Mouse (Mus musculus) MEL (cell line): ENCODE results near the gene Psrc1. TPM values are rescaled to one million over a fixed set of nuclear protein-coding genes. Genes with fewer than 3 reads are reported as not detected.

ENCODE experiments used
- DNase-seq: peaks from one replicate; pipeline ENCODE4 v3.0.0; 2011; ENCODE audit warnings: low read depth, low spot score
- H3K27ac ChIP-seq: 2 replicates; pipeline ENCODE4 v1.5.1; 2012; ENCODE audit warnings: low read depth, mild to moderate bottlenecking, control low read depth, low read length, moderate library complexity; ENCODE audit not compliant: control insufficient read depth
- H3K27me3 ChIP-seq, 2 experiments: fragments of 150-350 bp in 1 of 2; sonication (generic) in 1 of 2; 2 replicates each; pipeline ENCODE4 v1.6.1; 2012; ENCODE audit warnings: low read length in 2 of 2, mild to moderate bottlenecking in 2 of 2, improper control_type of control experiment in 1 of 2, moderate library complexity in 1 of 2; ENCODE audit not compliant: insufficient read depth in 2 of 2, control insufficient read depth in 1 of 2
- H3K36me3 ChIP-seq, 2 experiments: 2 replicates each; pipeline ENCODE4 v1.6.1; 2012 to 2014; ENCODE audit warnings: low read length in 2 of 2, improper control_type of control experiment in 1 of 2, inconsistent platforms in 1 of 2, mild to moderate bottlenecking in 1 of 2; ENCODE audit not compliant: insufficient read depth in 2 of 2, control insufficient read depth in 1 of 2
- H3K4me1 ChIP-seq, 2 experiments: fragments of 150-350 bp in 1 of 2; sonication (generic) in 1 of 2; 2 replicates each; pipeline ENCODE4 v1.6.1; 2012; ENCODE audit warnings: low read length in 2 of 2, improper control_type of control experiment in 1 of 2, mild to moderate bottlenecking in 1 of 2; ENCODE audit not compliant: insufficient read depth in 2 of 2, control insufficient read depth in 1 of 2
- H3K4me3 ChIP-seq, 2 experiments: fragments of 150-350 bp in 1 of 2; sonication (generic) in 1 of 2; 2 replicates each; pipeline ENCODE4 v1.5.1; 2012; ENCODE audit warnings: low read depth in 2 of 2, low read length in 2 of 2, mild to moderate bottlenecking in 2 of 2, moderate library complexity in 2 of 2, control low read depth in 1 of 2, improper control_type of control experiment in 1 of 2; ENCODE audit not compliant: control insufficient read depth in 1 of 2, insufficient read depth in 1 of 2
- H3K79me2 ChIP-seq: 2 replicates; pipeline ENCODE4 v1.6.1; 2012; ENCODE audit warnings: mild to moderate bottlenecking, low read length, moderate library complexity; ENCODE audit not compliant: control insufficient read depth, poor library complexity, insufficient read depth
- H3K9ac ChIP-seq: 2 replicates; pipeline ENCODE4 v1.6.1; 2012; ENCODE audit warnings: low read depth, mild to moderate bottlenecking, control low read depth, low read length, moderate library complexity; ENCODE audit not compliant: control insufficient read depth, poor library complexity, severe bottlenecking
- H3K9me3 ChIP-seq: fragments of 150-350 bp; sonication (generic); replicated peaks from 2 replicates; pipeline ENCODE4 v1.6.1; 2012; ENCODE audit warnings: mild to moderate bottlenecking, low read length, improper control_type of control experiment, moderate library complexity; ENCODE audit not compliant: insufficient read depth
- CHD2 ChIP-seq: IDR thresholded peaks from 2 replicates; pipeline ENCODE4 v1.6.1; 2011; ENCODE audit warnings: low read length, improper control_type of control experiment
- GATA1 ChIP-seq: IDR thresholded peaks from 2 replicates; pipeline ENCODE4 v1.6.1; 2011; ENCODE audit warnings: low read depth, low read length, improper control_type of control experiment
- HCFC1 ChIP-seq: IDR thresholded peaks from 2 replicates; pipeline ENCODE4 v1.6.1; 2012; ENCODE audit warnings: low read depth, mild to moderate bottlenecking, inconsistent platforms, low read length, improper control_type of control experiment, moderate library complexity
- JUND ChIP-seq: IDR thresholded peaks from 2 replicates; pipeline ENCODE4 v1.6.1; 2011; ENCODE audit warnings: low read depth, mild to moderate bottlenecking, improper control_type of control experiment, low read length
- KAT2A ChIP-seq: conservative IDR thresholded peaks from 2 replicates; pipeline ENCODE4 v1.6.1; 2012; ENCODE audit warnings: low read depth, low read length, improper control_type of control experiment, inconsistent platforms
- MAFK ChIP-seq: IDR thresholded peaks from 2 replicates; pipeline ENCODE4 v1.6.1; 2011; ENCODE audit warnings: low read depth, mild to moderate bottlenecking, low read length, improper control_type of control experiment, borderline replicate concordance
- MAX ChIP-seq: IDR thresholded peaks from 2 replicates; pipeline ENCODE4 v1.6.1; 2011; ENCODE audit warnings: low read length, improper control_type of control experiment
- MAZ ChIP-seq: IDR thresholded peaks from 2 replicates; pipeline ENCODE4 v1.6.1; 2012; ENCODE audit warnings: low read depth, mild to moderate bottlenecking, inconsistent platforms, low read length, improper control_type of control experiment
- MEF2A ChIP-seq: IDR thresholded peaks from 2 replicates; pipeline ENCODE4 v1.6.1; 2014; ENCODE audit warnings: low read depth, mild to moderate bottlenecking, inconsistent platforms, low read length, improper control_type of control experiment; ENCODE audit not compliant: poor library complexity, insufficient replicate concordance, severe bottlenecking; ENCODE audit errors: extremely low read depth
- MXI1 ChIP-seq: IDR thresholded peaks from 2 replicates; pipeline ENCODE4 v1.6.1; 2011; ENCODE audit warnings: mild to moderate bottlenecking, low read depth, low read length, improper control_type of control experiment
- MYB ChIP-seq: IDR thresholded peaks from 2 replicates; pipeline ENCODE4 v1.6.1; 2011; ENCODE audit warnings: mild to moderate bottlenecking, low read depth, low read length, improper control_type of control experiment
- MYC ChIP-seq: IDR thresholded peaks from 2 replicates; pipeline ENCODE4 v1.6.1; 2011; ENCODE audit warnings: low read depth, mild to moderate bottlenecking, low read length, improper control_type of control experiment, moderate library complexity
- NRF1 ChIP-seq: IDR thresholded peaks from 2 replicates; pipeline ENCODE4 v1.6.1; 2014; ENCODE audit warnings: low read depth, mild to moderate bottlenecking, inconsistent platforms, low read length, improper control_type of control experiment, moderate library complexity; ENCODE audit not compliant: poor library complexity, insufficient read depth, severe bottlenecking
- POLR2A ChIP-seq, 2 experiments: IDR thresholded peaks; 2 replicates each; pipeline ENCODE4 v1.6.1; 2011 to 2012; ENCODE audit warnings: low read length in 2 of 2, mild to moderate bottlenecking in 2 of 2, control low read depth in 1 of 2, improper control_type of control experiment in 1 of 2, low read depth in 1 of 2, moderate library complexity in 1 of 2; ENCODE audit not compliant: control insufficient read depth in 1 of 2, insufficient read depth in 1 of 2, poor library complexity in 1 of 2
- RAD21 ChIP-seq: IDR thresholded peaks from 2 replicates; pipeline ENCODE4 v1.6.1; 2011; ENCODE audit warnings: mild to moderate bottlenecking, low read depth, low read length, improper control_type of control experiment
- RCOR1 ChIP-seq: IDR thresholded peaks from 2 replicates; pipeline ENCODE4 v1.6.1; 2012; ENCODE audit warnings: low read depth, mild to moderate bottlenecking, inconsistent platforms, low read length, improper control_type of control experiment
- SIN3A ChIP-seq: IDR thresholded peaks from 2 replicates; pipeline ENCODE4 v1.6.1; 2012; ENCODE audit warnings: low read length, improper control_type of control experiment, inconsistent platforms
- SMC3 ChIP-seq: IDR thresholded peaks from 2 replicates; pipeline ENCODE4 v1.6.1; 2011; ENCODE audit warnings: low read depth, low read length, improper control_type of control experiment
- TAL1 ChIP-seq: IDR thresholded peaks from 2 replicates; pipeline ENCODE4 v1.6.1; 2012; ENCODE audit warnings: mild to moderate bottlenecking, inconsistent platforms, low read length, moderate library complexity, mixed read lengths
- TCF12 ChIP-seq: IDR thresholded peaks from 2 replicates; pipeline ENCODE4 v1.6.1; 2014; ENCODE audit warnings: low read depth, mild to moderate bottlenecking, inconsistent platforms, low read length, improper control_type of control experiment, moderate library complexity
- UBTF ChIP-seq: IDR thresholded peaks from 2 replicates; pipeline ENCODE4 v1.6.1; 2012; ENCODE audit warnings: low read depth, mild to moderate bottlenecking, inconsistent platforms, low read length, improper control_type of control experiment, moderate library complexity, borderline replicate concordance; ENCODE audit not compliant: insufficient read depth
- USF1 ChIP-seq: IDR thresholded peaks from 2 replicates; pipeline ENCODE4 v1.6.1; 2014; ENCODE audit warnings: low read depth, mild to moderate bottlenecking, inconsistent platforms, low read length, improper control_type of control experiment, moderate library complexity
- USF2 ChIP-seq, 2 experiments: IDR thresholded peaks; 2 replicates each; pipeline ENCODE4 v1.6.1; 2011 to 2012; ENCODE audit warnings: improper control_type of control experiment in 2 of 2, low read length in 2 of 2, borderline replicate concordance in 1 of 2, inconsistent platforms in 1 of 2, low read depth in 1 of 2, mild to moderate bottlenecking in 1 of 2; ENCODE audit not compliant: insufficient read depth in 1 of 2
- ZKSCAN1 ChIP-seq: IDR thresholded peaks from 2 replicates; pipeline ENCODE4 v1.6.1; 2012; ENCODE audit warnings: low read depth, mild to moderate bottlenecking, inconsistent platforms, low read length, improper control_type of control experiment, moderate library complexity
- ZMIZ1 ChIP-seq: IDR thresholded peaks from 2 replicates; pipeline ENCODE4 v1.6.1; 2012; ENCODE audit warnings: low read depth, mild to moderate bottlenecking, inconsistent platforms, low read length, improper control_type of control experiment, moderate library complexity
- ZNF384 ChIP-seq: IDR thresholded peaks from 2 replicates; pipeline ENCODE4 v1.6.1; 2012; ENCODE audit warnings: low read depth, mild to moderate bottlenecking, inconsistent platforms, low read length, improper control_type of control experiment
- polyA plus RNA-seq, 2 experiments: library from polyadenylated mRNA; stranded (reverse) in 1 of 2; unstranded in 1 of 2; fragments of >175 nt in 1 of 2; fragments of >200 nt in 1 of 2; gene quantifications; 2 replicates each; pipeline versions ENCODE4 v1.2.1 to v1.2.4; 2012; ENCODE audit warnings: low replicate concordance in 2 of 2, low read depth in 1 of 2; ENCODE audit not compliant: insufficient read length in 2 of 2, insufficient read depth in 1 of 2, missing spikeins in 1 of 2
- total RNA-seq: library from RNA; depleted of rRNA; stranded (reverse); fragments of 300-350 nt; gene quantifications from 2 replicates; pipeline ENCODE4 v1.2.3, GENCODE M21; 2012

Gene Psrc1
- total and polyA plus RNA-seq, 3 experiments = 14.6 to 37.3 TPM; not detected in 1

DNA sequence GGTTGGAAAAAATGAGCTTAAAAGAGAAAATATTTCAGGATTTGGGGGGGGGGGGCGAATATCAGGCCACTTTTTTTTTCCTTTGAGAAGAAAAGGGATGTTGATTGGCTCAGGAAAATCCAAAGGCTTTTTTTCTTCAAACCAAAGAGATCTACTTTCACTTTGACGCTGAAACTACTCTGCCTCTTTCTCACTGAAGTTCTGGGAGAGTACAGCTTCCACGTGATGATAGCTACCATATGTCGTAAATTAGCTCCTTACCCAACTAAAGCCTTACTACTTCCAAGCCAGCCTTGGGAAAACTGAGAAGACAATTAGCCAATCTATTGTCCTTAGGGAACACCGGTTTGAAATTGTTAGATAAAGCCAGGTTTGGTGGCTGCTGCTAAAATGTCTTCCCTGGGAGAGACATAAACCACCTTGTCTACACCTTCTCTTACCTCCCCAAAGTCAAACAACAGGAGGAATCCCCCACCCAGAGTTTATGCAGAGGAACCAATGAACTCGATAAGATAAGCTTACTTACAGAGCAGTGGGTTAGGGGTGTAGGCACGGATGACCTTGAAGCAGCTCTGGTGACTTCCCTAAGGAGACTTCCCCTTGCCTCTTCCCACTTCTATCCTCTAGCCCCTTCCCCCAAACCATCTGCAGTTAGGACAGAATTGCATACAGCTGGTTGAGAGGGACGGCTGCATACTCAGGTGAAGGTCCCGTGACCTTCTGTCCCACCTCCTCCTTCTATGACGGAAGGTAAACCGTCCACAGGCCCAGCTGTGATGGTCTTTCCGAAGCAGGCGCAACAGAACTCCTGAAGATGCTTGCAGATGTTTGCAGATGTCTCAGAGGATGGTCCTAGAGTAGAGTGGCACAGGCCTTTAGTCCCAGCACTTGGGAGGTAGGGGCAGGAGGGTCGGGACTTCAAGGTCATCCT lies 1.4 kb upstream of the Psrc1 start (continued):
- no peak for TF ChIP-seq NRF1
- no peak for TF ChIP-seq UBTF
- no peak for TF ChIP-seq MYC
- no peak for TF ChIP-seq MYB
- no peak for TF ChIP-seq MAFK
- no peak for TF ChIP-seq JUND
- no peak for TF ChIP-seq ZMIZ1
- no peak; the same call in 1 of the 2 replicates for TF ChIP-seq SIN3A
- no peak for TF ChIP-seq KAT2A
- TF ChIP-seq ZKSCAN1 = no peak
- no peak for TF ChIP-seq SMC3
- TF ChIP-seq MEF2A = no peak
- TF ChIP-seq TAL1 = no peak
- TF ChIP-seq CHD2 = no peak
- TF ChIP-seq HCFC1 = no peak; the same call in 1 of the 2 replicates
- no peak for TF ChIP-seq USF2 (IDR thresholded peaks at IDR 0.05; ENCODE audit: borderline replicate concordance in 1 of 2, insufficient read depth in 1 of 2, low read depth in 1 of 2, low read length in 2 of 2)
- no peak for TF ChIP-seq RAD21
- TF ChIP-seq RCOR1 = no peak

DNA sequence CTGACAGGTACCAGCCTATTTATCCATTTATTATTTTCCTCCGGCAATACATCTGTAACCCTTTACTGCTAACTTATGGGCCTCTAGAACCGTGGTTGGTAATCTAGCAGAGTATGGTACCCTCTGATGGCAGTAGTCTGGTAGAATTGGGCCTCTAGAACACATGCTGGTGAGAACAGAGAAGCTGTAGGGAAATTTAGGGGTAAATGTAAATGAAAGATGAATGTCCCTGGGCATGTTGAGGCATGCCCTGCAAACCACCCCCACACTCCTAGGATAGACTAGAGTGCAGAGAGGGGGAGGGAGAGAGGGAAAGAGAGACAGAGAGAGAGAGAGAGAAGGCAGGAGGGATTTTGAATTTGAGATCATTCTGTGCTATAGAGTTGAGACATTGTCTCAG lies 786 bp downstream of the Psrc1 start:
- Histone ChIP-seq H3K9ac (peak overlapping the region; percentile 75), H3K4me1 (peaks cover 1 to 34% of the 10 kb centered on the region in 2 experiments), H3K27ac (no peak overlapping the region), H3K79me2 (peaks cover 4% of the 10 kb centered on the region; the same call in 1 of the 2 replicates), H3K27me3 (no peaks in the 10 kb centered on the region), H3K36me3 (peaks cover 0 to 17% of the 10 kb centered on the region in 2 experiments; a peak in 2 of 4 replicates), H3K4me3 (peak overlapping the region; percentile 91 to 94), H3K9me3 (no peaks in the 10 kb centered on the region)
- TF ChIP-seq MAX = no peak
- TF ChIP-seq POLR2A (IDR thresholded peaks at IDR 0.05; ENCODE audit: control insufficient read depth in 1 of 2, insufficient read depth in 1 of 2, low read depth in 1 of 2, low read length in 2 of 2, poor library complexity in 1 of 2) = no peak
- no peak for TF ChIP-seq TAL1
- no peak for TF ChIP-seq JUND
- no peak for TF ChIP-seq TCF12
- no peak for TF ChIP-seq KAT2A
- TF ChIP-seq MAZ = no peak
- no peak for TF ChIP-seq GATA1
- no peak for TF ChIP-seq SMC3
- no peak for TF ChIP-seq MXI1
- TF ChIP-seq MEF2A = no peak
- no peak for TF ChIP-seq USF1
- no peak for TF ChIP-seq ZNF384
- TF ChIP-seq MAFK = no peak
- DNase-seq = no peak
